Mouse (Mus musculus): ENCODE results near the gene E2f8.

E2f8 gene

DNA sequence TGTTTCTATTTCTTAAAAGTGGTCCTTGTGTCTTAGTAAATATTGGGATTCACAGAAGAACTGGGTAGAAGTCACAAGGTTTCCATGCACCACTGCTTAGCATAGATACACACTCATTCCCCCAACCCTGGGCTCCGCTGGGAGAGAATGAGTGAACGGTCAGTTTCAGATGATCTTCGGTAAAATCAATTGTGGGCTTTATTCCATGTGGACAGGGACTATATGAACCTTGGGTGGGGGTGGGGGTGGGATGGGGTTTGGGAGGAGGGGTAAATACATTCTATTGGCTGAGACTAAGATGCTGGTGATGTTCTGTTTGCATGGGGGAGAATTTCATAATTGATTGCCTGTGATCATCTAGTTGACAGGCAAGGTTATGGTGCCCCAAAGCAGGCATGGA lies 25.9 kb downstream of the E2f8 start:
- no peak for DNase-seq (ENCODE audit: low spot score in 2 of 2)

DNA sequence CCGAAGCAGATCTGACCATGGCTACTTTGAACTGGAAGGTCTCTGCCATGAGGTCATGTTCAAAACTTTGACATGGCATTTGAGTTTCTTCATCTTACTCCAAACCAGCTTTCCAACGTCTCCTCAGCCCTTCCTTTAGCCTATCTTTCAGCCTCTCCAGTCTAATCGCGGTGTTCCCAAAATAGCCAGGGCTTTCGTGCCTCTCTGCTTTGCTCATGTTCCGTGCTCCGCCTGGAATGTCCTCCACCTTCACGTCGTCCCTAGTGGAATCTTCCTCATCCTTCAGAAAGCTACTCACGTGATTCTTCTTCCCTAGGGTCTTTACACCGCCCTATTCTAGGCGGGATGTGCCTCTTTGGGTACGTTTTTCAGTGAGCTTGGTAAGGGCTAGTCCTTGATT lies 27.9 kb downstream of the E2f8 start:
- no peak for DNase-seq (ENCODE audit: low spot score in 2 of 2)

DNA sequence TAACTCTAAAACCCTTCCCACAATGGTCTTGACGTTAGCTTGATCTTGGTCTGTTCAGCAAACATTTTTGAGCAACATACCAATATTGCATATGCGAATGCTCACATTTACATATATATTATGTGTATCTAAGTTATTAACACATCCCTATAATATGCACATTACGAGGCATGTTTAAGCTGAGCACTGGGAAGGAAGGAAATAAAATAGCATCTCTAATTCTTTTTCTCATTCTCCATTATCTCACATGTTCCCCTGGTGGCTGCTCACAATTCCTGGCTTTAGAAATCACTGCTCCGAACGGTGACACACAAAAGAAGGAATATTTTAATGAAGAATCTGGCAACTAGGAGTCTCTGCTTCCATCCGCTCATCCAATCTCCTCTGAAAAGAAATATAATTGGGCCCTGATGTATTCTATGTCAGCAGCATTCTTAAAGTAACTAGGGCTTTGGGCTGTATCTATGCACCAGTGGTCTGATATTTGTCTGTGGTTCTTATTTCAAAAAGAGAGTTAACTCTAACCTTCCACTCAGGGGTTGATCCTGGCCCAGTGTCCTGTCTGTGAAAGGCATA lies 29.8 kb downstream of the E2f8 start:
- no peak for DNase-seq (ENCODE audit: low spot score in 2 of 2)

DNA sequence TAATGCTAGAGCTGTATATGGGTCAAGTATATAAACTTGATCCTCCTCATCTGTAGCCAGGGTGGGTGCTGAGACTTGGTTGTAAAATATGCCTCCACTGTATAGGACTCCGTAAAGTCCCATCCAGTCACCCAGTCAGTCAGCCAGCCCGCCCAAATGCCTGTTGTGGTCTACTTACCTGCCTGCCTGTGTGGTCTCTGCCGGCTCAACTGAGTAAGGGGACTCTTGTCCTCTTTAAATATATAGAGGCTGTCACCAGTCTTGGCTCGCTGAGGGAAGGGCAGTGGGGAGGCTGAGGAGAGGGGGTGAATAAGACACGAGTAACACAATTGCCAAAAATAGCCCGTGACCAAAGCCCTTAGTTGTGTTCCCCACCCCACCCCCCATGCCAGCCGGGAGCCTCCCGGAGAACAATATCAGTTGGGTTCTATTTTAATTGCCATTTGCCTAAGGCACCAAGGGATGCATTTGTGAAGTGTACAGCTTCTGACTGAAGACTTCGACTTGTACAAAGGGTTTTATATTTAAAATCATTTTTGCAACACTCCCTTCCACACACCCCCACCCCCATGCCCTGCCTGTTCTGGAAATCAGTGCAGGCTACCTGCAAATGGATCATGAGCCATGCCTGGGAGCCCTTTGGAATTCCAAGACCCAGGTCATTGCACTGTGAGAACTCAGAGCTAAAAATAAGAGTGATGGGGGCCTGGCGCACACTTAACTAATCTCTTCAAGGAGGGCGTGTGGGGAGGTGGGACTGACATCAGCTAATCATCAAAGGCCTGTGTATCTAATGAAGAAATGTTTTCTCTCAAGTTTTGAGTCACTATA lies 33.4 kb downstream of the E2f8 start, which contains the start of gene Csrp3:
TSS of gene Csrp3 (minus strand) at position 214 of the 831 bp plus-strand sequence.
- no peak for DNase-seq (ENCODE audit: low spot score in 2 of 2)

DNA sequence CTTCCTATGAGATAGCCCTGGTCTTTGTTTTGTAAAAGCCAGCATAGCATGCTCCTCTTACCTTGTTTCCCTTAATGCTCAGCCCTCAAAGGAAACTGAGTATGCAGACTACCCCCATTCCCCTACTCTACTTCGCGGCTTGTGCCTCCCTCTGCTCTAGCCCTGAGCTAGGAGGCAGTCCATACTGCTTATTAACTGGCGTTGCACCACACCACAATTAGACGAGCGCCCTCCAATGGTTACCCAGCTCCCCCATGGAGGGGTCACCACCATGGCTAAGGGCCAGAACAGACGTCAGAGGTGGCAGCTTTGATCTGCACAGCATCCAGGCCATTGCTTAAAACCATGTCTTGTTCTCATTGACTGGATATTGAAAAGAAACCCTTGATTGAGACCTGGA lies 34.6 kb downstream of the E2f8 start:
- no peak for DNase-seq (ENCODE audit: low spot score in 2 of 2)

DNA sequence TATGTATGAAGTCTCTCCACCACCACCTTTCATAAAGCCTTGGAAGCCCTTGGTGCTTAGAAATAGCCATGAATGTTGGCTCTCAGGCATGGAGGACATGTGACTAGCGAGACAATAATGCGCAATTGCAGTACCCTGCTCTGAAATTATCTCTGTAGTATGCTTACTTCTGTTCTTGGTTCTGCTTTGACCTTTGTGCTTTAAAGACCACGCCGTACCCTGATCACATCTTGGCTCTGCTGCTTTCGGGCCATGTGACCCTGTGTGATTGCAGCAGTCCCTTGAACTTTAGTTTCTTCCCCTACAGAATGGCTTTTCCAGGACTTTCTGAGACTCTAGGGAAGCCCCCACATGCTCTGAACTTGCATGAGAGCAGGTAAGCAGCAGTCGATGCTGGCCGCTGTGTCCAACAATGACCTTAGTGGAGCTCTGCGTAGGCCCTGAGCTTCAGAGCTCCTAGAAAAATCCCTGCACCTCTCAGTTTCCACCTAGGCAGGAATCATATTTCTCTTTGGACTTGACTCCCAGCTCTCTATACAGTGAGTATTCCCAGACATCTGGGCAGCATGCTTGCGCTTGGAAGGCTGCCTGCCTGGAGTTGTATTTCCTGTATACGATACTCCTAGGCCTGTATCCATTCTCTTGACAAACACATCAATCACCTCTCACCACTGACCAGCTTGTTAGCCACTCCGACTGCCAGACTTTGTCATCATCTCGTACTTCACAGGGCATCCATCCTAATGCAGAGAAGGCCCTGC lies 36.0 kb downstream of the E2f8 start:
- no peak for DNase-seq (ENCODE audit: low spot score in 2 of 2)

DNA sequence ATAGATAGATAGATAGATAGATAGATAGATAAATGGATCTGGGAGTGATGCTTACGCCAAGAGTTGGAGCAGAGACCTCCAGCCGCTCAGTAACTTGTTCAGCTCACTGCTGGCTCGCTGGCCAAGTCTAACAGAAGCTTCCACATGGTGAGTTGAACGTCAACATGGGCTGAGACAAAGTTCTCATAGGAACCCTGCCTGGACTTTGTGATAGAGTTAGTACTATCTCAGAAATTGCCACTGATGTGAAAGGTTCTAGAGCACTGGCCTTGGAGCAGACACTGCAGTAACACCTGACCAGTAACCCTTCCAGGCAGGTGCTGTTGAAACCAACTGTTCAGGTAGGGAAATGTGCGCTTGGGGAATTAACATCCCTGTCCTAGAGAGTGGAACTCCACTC lies 37.9 kb downstream of the E2f8 start:
- DNase-seq (ENCODE audit: low spot score in 2 of 2), result no peak

DNA sequence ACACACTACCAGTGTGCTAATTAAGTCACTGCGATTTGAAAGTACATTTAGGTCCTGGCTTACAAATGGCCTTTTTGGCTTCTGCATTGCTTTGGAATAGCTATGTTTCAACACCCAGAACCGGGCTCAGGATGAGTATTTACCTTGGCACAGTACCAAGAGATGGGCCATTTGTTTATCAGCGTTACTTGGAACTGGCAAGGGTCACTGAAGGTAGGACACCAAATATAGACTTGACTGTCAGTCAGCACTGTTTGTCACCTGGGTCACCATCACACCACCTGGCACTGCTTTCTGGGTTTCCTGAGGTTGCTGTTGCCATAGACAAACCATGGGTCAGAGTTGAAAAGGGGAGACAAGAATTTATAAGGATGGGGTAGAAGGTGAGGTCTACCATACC lies 39.0 kb downstream of the E2f8 start:
- DNase-seq (ENCODE audit: low spot score in 2 of 2), result no peak

DNA sequence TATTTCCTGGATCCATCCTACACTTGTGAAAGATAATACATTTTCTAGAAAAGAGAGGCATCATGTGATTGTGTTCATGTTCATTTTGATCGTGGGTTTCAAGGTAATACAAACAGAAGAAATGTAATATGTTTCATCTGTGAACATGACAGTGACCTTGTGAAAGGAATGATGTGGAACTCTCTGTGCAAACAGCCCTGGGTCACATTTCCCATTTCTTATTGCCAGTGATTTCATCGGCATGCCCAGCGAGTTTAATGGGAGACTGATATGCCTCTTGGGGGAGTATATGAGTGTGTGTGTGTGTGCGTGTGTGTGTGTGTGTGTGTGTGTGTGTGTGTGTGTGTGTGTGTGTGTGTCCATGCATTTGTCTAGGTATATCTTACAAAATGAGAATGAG lies 39.9 kb downstream of the E2f8 start:
- no peak for DNase-seq (ENCODE audit: low spot score in 2 of 2)

DNA sequence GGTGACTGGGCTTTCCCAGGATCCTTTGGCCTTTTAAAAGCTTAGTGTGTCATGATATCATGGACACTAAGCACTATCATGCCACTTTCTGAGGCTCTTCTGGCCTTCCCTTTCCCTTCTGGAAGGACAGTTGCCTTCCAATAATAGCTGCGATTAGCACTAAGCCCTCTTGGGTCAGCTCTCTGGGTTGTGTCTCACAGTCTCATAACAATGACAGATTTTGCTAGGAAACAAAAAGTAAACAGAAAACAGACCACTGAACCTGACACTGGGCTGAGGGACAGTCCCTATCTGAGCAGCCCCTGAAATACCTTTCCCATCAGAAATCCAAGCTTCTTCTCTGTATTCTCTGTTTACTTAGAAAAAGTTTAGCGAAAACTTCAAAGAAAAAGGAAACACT lies 40.9 kb downstream of the E2f8 start:
- no peak for DNase-seq (ENCODE audit: low spot score in 2 of 2)

DNA sequence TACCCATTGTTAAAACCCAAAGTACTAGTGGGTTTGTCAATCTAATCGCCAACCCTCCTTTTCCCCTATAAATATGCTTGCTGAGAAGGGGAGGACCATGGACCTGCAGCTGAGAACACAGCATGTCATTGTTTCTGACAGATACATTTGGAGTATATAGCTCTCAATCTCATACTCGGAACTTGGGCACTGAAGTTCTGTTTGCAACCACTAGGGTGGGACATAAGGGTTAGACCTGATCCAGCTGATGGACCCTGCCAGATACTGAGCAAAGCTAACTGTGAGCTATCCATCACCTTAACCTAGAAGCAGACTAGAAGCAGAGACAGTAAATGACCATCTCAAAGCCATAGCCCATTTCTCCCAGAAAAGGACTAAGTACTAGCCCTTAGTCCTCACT lies 43.0 kb downstream of the E2f8 start:
- DNase-seq (ENCODE audit: low spot score in 2 of 2), result no peak

DNA sequence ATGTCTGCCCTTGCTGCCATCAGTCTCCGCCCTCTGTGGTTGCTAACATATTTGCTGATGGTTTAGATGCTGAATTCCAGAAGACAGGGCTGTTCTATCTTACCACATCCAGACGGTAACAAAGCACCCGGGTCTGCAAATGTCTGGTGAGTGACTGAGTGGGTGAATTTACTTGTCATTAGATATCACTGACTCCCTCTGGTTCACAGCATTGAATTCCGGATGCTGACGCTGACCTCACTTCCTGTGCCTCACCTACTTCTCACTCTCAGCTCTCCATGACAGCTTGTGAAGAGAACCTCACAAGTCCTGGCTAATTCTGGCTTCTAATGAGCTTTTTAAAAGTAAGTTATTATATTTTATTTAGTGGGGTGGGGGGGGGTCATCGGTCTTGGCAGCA lies 44.4 kb downstream of the E2f8 start:
- no peak for DNase-seq (ENCODE audit: low spot score in 2 of 2)

DNA sequence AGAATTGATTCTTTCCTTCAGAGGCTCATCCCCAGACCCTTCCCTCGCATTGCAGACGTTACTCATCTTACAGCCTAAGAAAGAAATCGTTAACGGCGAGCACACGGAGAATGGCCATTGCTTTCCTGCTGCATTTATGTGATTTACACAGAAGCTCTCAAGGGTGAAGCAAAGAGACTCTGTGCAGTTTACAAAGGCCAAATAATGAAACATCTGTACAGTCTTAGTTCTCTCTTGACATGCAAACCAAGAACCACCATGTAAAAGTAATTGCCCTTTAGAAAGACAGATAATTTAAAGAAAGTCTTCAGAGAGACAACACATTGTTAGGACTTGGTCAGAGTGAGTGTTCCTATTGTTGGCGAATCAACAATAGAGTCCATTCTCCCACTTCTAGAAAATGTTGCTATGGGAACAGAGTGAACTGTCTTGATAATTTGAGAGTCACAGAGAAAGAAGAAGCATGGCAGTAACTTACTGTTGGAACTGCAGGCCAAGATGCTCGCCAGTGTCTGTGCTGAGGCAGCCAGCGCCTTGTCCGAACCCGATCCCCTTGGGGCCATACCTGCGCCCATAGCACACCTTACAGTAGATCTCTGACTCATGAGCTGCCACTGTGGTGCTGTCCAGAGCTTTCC lies 46.3 kb downstream of the E2f8 start:
- DNase-seq (ENCODE audit: low spot score in 2 of 2), result no peak

DNA sequence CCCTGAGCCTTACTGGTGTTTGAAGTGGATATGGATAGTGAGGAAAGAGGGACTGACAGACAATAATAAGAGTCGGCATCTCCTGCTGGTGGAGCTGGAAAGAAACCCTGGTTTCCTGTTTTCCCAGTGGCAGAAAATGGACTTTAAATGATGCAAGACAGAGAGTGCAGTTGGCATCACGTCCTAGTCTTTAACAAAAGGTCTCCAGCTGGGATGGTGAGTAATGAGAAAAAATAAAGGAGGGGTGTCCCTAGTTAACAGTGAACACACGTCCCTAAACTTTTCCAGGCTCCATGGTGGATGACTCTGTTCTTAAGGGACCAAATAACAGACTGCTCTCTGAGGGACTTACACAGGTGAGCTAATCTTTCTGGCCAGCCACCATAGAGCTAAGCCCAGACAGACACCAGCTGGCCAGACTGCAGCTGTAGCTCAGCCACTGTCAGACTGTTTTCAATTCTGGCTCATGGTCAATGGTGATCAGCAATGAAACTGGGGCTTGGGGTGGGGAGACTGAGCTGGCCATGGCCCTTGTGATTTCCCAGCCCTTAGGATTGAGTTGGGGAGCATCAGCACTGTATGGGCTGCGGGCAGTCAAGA lies 46.9 kb downstream of the E2f8 start:
- DNase-seq (ENCODE audit: low spot score in 2 of 2), result no peak

DNA sequence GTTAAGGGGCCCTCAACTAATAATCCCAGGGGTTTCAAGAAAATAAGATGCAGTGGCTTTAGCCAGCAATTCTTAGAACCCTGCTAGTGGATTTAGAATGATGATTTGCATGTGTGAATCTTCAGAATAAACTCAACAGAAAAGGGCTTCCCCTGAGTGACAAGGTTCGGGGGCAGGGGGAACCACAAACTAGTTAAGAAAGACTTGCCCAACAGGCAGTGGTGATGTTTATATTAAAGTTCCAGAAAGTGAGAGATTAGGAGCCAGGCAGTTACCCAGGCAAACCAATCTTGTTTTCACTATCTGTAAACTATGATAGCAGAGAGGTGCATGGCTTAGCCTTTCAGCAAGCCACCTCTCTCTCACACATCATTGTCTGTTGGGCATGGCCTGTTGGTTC lies 48.7 kb downstream of the E2f8 start:
- no peak for DNase-seq (ENCODE audit: low spot score in 2 of 2)

DNA sequence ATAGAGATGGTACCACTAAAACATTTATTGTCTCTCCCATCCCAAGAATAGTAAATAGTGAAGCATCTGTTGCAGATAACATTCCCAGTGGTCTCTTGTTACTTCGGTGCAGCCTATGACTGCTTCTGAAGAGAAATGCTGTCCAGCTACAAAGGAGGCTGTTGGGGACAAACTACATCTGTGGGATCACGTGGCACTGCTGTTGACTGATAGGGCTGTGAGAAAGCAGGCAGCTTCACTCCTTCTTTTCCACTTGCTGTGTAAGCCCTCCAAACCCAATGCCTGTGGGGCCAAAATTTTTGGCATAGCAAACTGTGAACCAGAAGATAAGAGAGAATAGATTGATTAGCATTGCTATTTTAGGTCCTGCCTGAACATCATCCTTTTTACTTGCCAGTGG lies 51.0 kb downstream of the E2f8 start:
- DNase-seq (ENCODE audit: low spot score in 2 of 2), result no peak

DNA sequence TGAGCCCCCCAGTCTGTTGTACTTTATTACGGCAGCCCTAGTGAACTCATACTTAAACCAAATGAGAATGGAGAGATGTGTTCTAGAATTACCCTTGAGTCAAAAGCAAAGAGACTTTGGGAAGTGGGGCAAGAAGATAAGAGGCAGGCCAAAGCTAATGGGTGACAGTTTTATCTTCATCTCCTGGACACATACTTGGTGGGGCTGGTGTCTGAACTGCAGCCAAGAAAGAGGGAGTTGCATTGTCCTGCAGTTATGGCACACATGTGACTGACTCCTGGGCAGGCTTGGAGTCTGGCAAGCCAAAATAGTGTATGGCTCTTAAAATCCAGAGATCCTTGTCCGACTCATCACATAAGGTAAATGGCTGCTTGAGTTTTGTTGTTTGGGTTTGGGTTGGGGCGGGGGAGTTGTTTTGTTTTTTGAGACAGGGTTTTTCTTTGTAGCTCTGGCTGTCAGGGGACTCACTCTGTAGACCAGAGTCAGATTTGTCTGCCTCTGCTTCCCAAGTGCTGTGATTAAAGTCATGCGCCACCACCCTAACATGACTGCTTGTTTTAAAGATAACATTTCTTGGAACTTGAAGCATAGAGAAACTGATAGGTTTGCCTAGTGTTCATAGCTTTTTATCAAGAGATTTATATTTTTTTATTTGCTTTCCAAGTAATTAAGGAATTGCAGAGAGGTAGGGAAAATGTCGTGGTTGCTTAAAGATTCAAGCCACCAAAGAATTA lies 52.1 kb downstream of the E2f8 start:
- DNase-seq (ENCODE audit: low spot score in 2 of 2), result no peak

DNA sequence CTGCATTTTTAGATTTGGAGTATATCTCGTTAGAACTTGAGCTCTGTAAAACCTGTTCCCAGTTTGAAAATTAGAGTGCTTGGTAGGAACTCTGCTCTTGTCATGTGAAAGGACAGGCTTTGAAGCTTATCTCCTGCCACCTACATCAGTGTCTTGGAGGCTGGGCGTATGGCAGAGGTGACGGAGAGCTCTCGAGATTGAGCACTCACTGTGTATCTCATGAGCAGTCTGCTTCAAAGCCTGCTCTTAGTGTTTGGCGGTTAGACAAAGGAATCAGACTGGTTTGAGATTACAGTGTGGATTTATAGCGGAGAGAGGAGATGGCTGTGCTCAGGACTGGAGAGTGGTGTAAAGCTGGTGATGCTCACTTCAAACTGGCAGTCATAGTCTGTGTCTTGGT lies 56.2 kb downstream of the E2f8 start:
- DNase-seq (ENCODE audit: low spot score in 2 of 2), result no peak

DNA sequence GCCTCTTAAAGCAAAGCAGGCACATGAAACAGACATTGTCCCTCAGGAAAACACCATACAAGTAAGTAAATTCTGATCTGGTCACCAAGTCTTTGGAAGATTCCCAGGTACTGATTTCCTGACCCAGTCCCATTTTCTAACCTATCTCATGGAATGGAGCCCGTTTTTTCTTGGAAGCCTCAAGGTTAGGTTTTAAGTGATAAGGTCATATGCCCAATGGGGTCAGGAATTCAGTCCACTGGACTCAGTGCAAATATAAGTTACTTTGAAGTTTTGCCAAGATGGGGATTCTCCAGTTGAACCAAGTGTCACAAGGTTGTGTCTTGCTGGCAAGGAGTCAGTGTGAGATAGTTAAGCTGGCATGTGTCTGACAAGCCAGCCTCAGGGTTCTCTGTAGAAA lies 56.7 kb downstream of the E2f8 start:
- DNase-seq (ENCODE audit: low spot score in 2 of 2), result no peak

DNA sequence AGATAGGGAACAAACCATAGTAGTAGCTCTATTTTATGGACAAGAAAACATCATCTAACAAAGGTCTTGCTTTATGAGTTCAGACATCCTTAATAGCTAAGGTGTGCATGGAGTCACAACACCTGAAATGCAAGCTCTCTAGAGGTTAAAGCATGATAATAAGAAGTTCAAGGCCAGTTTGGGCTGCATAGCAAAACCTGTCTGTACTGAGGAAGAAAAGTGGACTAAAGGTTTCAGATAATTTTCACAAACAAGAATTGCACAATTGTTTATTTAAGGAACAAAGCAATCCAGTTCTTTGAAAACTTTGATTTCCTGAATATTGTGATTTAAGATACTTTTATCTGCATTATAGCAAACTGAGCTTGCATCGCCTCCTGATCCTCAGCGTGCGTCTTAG lies 57.8 kb downstream of the E2f8 start:
- DNase-seq (ENCODE audit: low spot score in 2 of 2), result no peak

DNA sequence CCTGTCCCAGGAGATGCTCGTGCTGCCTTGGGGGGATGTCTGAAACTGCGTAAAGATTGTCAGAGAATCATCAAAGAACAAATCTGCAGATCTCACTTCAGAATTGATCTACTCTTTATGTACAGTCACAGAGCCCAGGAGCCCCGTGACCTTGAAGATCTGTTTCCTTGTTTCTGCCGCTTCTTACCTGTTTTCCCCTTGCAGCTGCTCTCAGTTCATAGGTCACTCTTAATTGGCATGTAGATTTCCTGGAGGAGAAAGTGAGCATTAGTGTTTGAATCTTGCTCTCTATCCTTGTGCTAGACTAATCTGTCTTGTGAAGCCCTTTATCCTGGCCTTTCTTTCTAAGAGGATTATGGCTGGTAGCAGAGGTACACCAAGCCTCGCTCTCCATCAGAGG lies 59.7 kb downstream of the E2f8 start:
- DNase-seq (ENCODE audit: low spot score in 2 of 2), result no peak
